Mouse (Mus musculus) embryo, embryonic 10 days (tissue): ENCODE results near the gene 0610009B22Rik.
"Not testable (repeated sequence)": the region's sequence is repeated elsewhere in the genome, so short reads cannot be mapped to it uniquely, and the experiment has no call there.

Experiments used
- DNase-seq: peaks from one replicate; pipeline ENCODE4 v3.0.0-alpha.2; 2015; ENCODE audit warnings: low spot score

The 0610009B22Rik gene

GRCm38 (mm10) chr11:51688330-51689328, at the start of gene 0610009B22Rik:
TSS of gene 0610009B22Rik (minus strand) at chr11:51688874.
- DNase-seq, result peak; percentile 100

GRCm38 (mm10) chr11:51734218-51734617, 45.5 kb upstream of the 0610009B22Rik start:
- not testable (repeated sequence) for DNase-seq

- DNase-seq, result no peak
Observed at GRCm38 (mm10) chr11:51732883-51733282, 44.2 kb upstream of the 0610009B22Rik start.

- DNase-seq, result no peak
Observed at GRCm38 (mm10) chr11:51721066-51721465, 32.4 kb upstream of the 0610009B22Rik start.

GRCm38 (mm10) chr11:51707080-51707479, 18.4 kb upstream of the 0610009B22Rik start:
- DNase-seq, result no peak

- DNase-seq, result no peak
Observed at GRCm38 (mm10) chr11:51706451-51706850, 17.8 kb upstream of the 0610009B22Rik start.

- peak; percentile 22 for DNase-seq
Observed at GRCm38 (mm10) chr11:51703379-51703998, 14.8 kb upstream of the 0610009B22Rik start.

GRCm38 (mm10) chr11:51702831-51703230, 14.2 kb upstream of the 0610009B22Rik start:
- DNase-seq, result no peak

- DNase-seq, result no peak
Observed at GRCm38 (mm10) chr11:51694984-51695383, 6.3 kb upstream of the 0610009B22Rik start.

GRCm38 (mm10) chr11:51690597-51690996, 1.9 kb upstream of the 0610009B22Rik start:
- not testable (repeated sequence) for DNase-seq

GRCm38 (mm10) chr11:51689343-51689742, 669 bp upstream of the 0610009B22Rik start:
- DNase-seq, result no peak

- peak; percentile 8 for DNase-seq
Observed at GRCm38 (mm10) chr11:51681976-51682374, 6.7 kb downstream of the 0610009B22Rik start.

- peak; percentile 90 for DNase-seq
Observed at GRCm38 (mm10) chr11:51681324-51681975, 7.2 kb downstream of the 0610009B22Rik start.

GRCm38 (mm10) chr11:51679466-51679865, 9.2 kb downstream of the 0610009B22Rik start:
- DNase-seq, result no peak

- DNase-seq, result no peak
Observed at GRCm38 (mm10) chr11:51677737-51678418, 10.8 kb downstream of the 0610009B22Rik start.

GRCm38 (mm10) chr11:51675386-51675785, 13.3 kb downstream of the 0610009B22Rik start:
- DNase-seq, result no peak

GRCm38 (mm10) chr11:51673291-51673690, 15.4 kb downstream of the 0610009B22Rik start:
- no peak for DNase-seq

- DNase-seq, result no peak
Observed at GRCm38 (mm10) chr11:51671376-51671775, 17.3 kb downstream of the 0610009B22Rik start.

GRCm38 (mm10) chr11:51670846-51671245, 17.8 kb downstream of the 0610009B22Rik start:
- no peak for DNase-seq

- not testable (repeated sequence) for DNase-seq
Observed at GRCm38 (mm10) chr11:51664747-51665146, 23.9 kb downstream of the 0610009B22Rik start.

GRCm38 (mm10) chr11:51662632-51663031, 26.0 kb downstream of the 0610009B22Rik start:
- no peak for DNase-seq
